Mouse (Mus musculus) forebrain, embryonic 10.5 days (tissue): ENCODE data around the gene Rflna. TPM values are rescaled to one million over a fixed set of nuclear protein-coding genes. Genes with fewer than 3 reads are reported as not detected.

Experiments
- DNase-seq: peaks from one replicate; pipeline ENCODE4 v3.0.0-alpha.2; 2017; ENCODE audit warnings: low spot score; ENCODE audit errors: extremely low spot score
- H3K27ac ChIP-seq: fragments of 300-500 bp; sonication (generic); 2 replicates; pipeline ENCODE4 v1.5.1; 2016; ENCODE audit warnings: mild to moderate bottlenecking
- H3K27me3 ChIP-seq: fragments of 300-500 bp; sonication (generic); 2 replicates; pipeline ENCODE4 v1.6.1; 2016; ENCODE audit warnings: mild to moderate bottlenecking; ENCODE audit not compliant: poor library complexity, severe bottlenecking
- H3K36me3 ChIP-seq: fragments of 300-500 bp; sonication (generic); replicated peaks from 2 replicates; pipeline ENCODE4 v1.6.1; 2016; ENCODE audit warnings: mild to moderate bottlenecking, moderate library complexity
- H3K4me1 ChIP-seq: fragments of 300-500 bp; sonication (generic); 2 replicates; pipeline ENCODE4 v1.6.1; 2016
- H3K4me3 ChIP-seq: fragments of 300-500 bp; sonication (generic); 2 replicates; pipeline ENCODE4 v1.5.1; 2016; ENCODE audit warnings: mild to moderate bottlenecking, moderate library complexity
- H3K9me3 ChIP-seq: fragments of 300-500 bp; sonication (generic); 2 replicates; pipeline ENCODE4 v1.6.1; 2016; ENCODE audit warnings: mild to moderate bottlenecking, moderate library complexity
- WGBS: fragments of 180-500 bp; shearing (Covaris S2); methylation state at CpG from one replicate; pipeline ENCODE4 v1.1.7; 2016; 5-methylcytosine and 5-hydroxymethylcytosine counted together
- polyA plus RNA-seq: library from polyadenylated mRNA; unstranded; fragments of >200 nt; fragmentation: Nextera tagmentation; extraction: Ambion mirVana; gene quantifications from 2 replicates; pipeline ENCODE4 v1.2.1, GENCODE M21; 2016

Rflna gene
- polyA plus RNA-seq, 1 experiment from 2014 or later: 3.4 TPM

- H3K4me3 ChIP-seq: peak overlapping the region; percentile 48
- 5% methylated on average over 29 of the region's 29 CpGs for WGBS
- DNase-seq: peak; percentile 52
- peak overlapping the region; percentile 82 for H3K27ac ChIP-seq
- H3K27me3 ChIP-seq: peaks cover 27% of the 10 kb centered on the region
- H3K9me3 ChIP-seq: no peaks in the 10 kb centered on the region
- H3K4me1 ChIP-seq: peaks cover 86% of the 10 kb centered on the region
- H3K36me3 ChIP-seq: peaks cover 55% of the 10 kb centered on the region
Observed at GRCm38 (mm10) chr5:125057555-125058266, 54.7 kb downstream of the Rflna start.

GRCm38 (mm10) chr5:125058267-125058668 is 55.2 kb downstream of the Rflna start:
- no peak for DNase-seq
- peaks cover 27% of the 10 kb centered on the region for H3K27me3 ChIP-seq
- 1% methylated on average over 27 of the region's 29 CpGs for WGBS
- H3K27ac ChIP-seq: peak overlapping the region; percentile 78
- H3K9me3 ChIP-seq: no peaks in the 10 kb centered on the region
- peaks cover 55% of the 10 kb centered on the region for H3K36me3 ChIP-seq
- H3K4me1 ChIP-seq: peaks cover 86% of the 10 kb centered on the region
- peak overlapping the region; percentile 48 for H3K4me3 ChIP-seq

Other genes with a start within 250 kb of the Rflna start
- 14.0 and 14.4 TPM in 2 replicates for gene Ccdc92, start 140.8 kb upstream of the Rflna start, polyA plus RNA-seq
- gene Zfp664, start 140.5 kb upstream of the Rflna start, polyA plus RNA-seq: 148 and 162 TPM in 2 replicates
- gene Ncor2, start 176.0 kb downstream of the Rflna start, polyA plus RNA-seq: 15.7 and 17.8 TPM in 2 replicates